Mouse (Mus musculus) hindbrain, postnatal 0 days (tissue): ENCODE measurements at regions not wholly inside any gene's neighbourhood (a gene's known extent, or its start where the extent isn't known, plus 50 kb on each side); places are given as distances from the start of the nearest gene placed in this dataset.

ENCODE experiments used
- ATAC-seq: fragments of 200-750 bp; cut with Nextera tagmentation; 2 replicates; pipeline ENCODE4 v1.8.0; 2017; ENCODE audit warnings: mild to moderate bottlenecking, moderate TSS enrichment, moderate library complexity
- DNase-seq: peaks from one replicate; pipeline ENCODE4 v3.0.0-alpha.2; 2015; ENCODE audit warnings: low spot score
- H3K27ac ChIP-seq: fragments of 300-500 bp; sonication (generic); 2 replicates; pipeline ENCODE4 v1.5.1; 2014; ENCODE audit warnings: mild to moderate bottlenecking
- H3K27me3 ChIP-seq: fragments of 300-500 bp; sonication (generic); 2 replicates; pipeline ENCODE4 v1.6.1; 2014; ENCODE audit warnings: low read length, mixed read lengths; ENCODE audit not compliant: insufficient read depth
- H3K36me3 ChIP-seq: fragments of 300-500 bp; sonication (generic); 2 replicates; pipeline ENCODE4 v1.6.1; 2014; ENCODE audit warnings: low read length, mixed read lengths; ENCODE audit not compliant: insufficient read depth
- H3K4me1 ChIP-seq: fragments of 300-500 bp; sonication (generic); 2 replicates; pipeline ENCODE4 v1.6.1; 2014; ENCODE audit warnings: antibody characterized with exemption, low read length, mixed read lengths; ENCODE audit not compliant: insufficient read depth
- H3K4me2 ChIP-seq: fragments of 300-500 bp; sonication (generic); 2 replicates; pipeline ENCODE4 v1.6.1; 2014; ENCODE audit warnings: low read depth, mild to moderate bottlenecking, low read length, moderate library complexity, mixed read lengths
- H3K4me3 ChIP-seq: fragments of 300-500 bp; sonication (generic); 2 replicates; pipeline ENCODE4 v1.5.1; 2014; ENCODE audit warnings: low read length
- H3K9ac ChIP-seq: fragments of 300-500 bp; sonication (generic); replicated peaks from 2 replicates; pipeline ENCODE4 v1.6.1; 2014; ENCODE audit warnings: mild to moderate bottlenecking, low read length, moderate library complexity, mixed read lengths
- H3K9me3 ChIP-seq: fragments of 300-500 bp; sonication (generic); 2 replicates; pipeline ENCODE4 v1.6.1; 2016; ENCODE audit warnings: low read length, mixed read lengths
- CTCF ChIP-seq: IDR thresholded peaks from 2 replicates; pipeline ENCODE4 v1.5.1; 2016; ENCODE audit warnings: antibody characterized with exemption, control low read depth, low read depth
- WGBS: fragments of 180-500 bp; shearing (Covaris S2); extraction: QIAGEN DNeasy Blood & Tissue Kit; methylation state at CpG from one replicate; pipeline ENCODE4 v1.1.7; 2014; 5-methylcytosine and 5-hydroxymethylcytosine counted together

GRCm38 (mm10) chr6:143368646-143369045, 201.6 kb downstream of the Etnk1 start:
- no peaks in the 10 kb centered on the region for H3K9me3 ChIP-seq
- ATAC-seq (no peak), DNase-seq (no peak)
- H3K27ac ChIP-seq = no peak overlapping the region
- H3K9ac ChIP-seq = no peak overlapping the region
- no peak overlapping the region for H3K4me2 ChIP-seq
- no peaks in the 10 kb centered on the region for H3K27me3 ChIP-seq
- no peaks in the 10 kb centered on the region for H3K4me1 ChIP-seq
- no peaks in the 10 kb centered on the region for H3K36me3 ChIP-seq
- no peak overlapping the region for H3K4me3 ChIP-seq
- no peak for TF ChIP-seq CTCF
- 57% methylated on average over 8 of the region's 8 CpGs for whole genome bisulfite sequencing

- DNase-seq (peak; percentile 38), ATAC-seq (no peak)
- Histone ChIP-seq H3K27me3 (no peaks in the 10 kb centered on the region), H3K4me2 (no peak overlapping the region), H3K4me3 (no peak overlapping the region), H3K27ac (no peak overlapping the region), H3K9me3 (no peaks in the 10 kb centered on the region), H3K9ac (no peak overlapping the region), H3K4me1 (no peaks in the 10 kb centered on the region), H3K36me3 (no peaks in the 10 kb centered on the region)
- TF ChIP-seq CTCF = no peak
- 24% methylated on average over 5 of the region's 5 CpGs for WGBS
Observed at GRCm38 (mm10) chr6:143372487-143372886, 205.5 kb downstream of the Etnk1 start.

- Histone ChIP-seq H3K36me3 (no peaks in the 10 kb centered on the region), H3K9me3 (no peaks in the 10 kb centered on the region), H3K27me3 (no peaks in the 10 kb centered on the region), H3K9ac (no peak overlapping the region), H3K27ac (no peak overlapping the region), H3K4me3 (no peak overlapping the region), H3K4me2 (no peak overlapping the region), H3K4me1 (no peaks in the 10 kb centered on the region)
- DNase-seq (peak; percentile 78), ATAC-seq (peak; percentile 29; the same call in 1 of the 2 replicates)
- 65% methylated on average over 15 of the region's 15 CpGs for WGBS
- TF ChIP-seq CTCF = peak; percentile 87
Observed at GRCm38 (mm10) chr6:143373686-143374273, 206.8 kb downstream of the Etnk1 start.

GRCm38 (mm10) chr6:143375951-143376713, 209.1 kb downstream of the Etnk1 start:
- Histone ChIP-seq H3K9ac (no peak overlapping the region), H3K27me3 (no peaks in the 10 kb centered on the region), H3K4me3 (no peak overlapping the region), H3K36me3 (no peaks in the 10 kb centered on the region), H3K4me1 (no peaks in the 10 kb centered on the region), H3K9me3 (no peaks in the 10 kb centered on the region), H3K4me2 (no peak overlapping the region), H3K27ac (no peak overlapping the region)
- DNase-seq (no peak), ATAC-seq (no peak)
- TF ChIP-seq CTCF = no peak
- WGBS = 65% methylated on average over 21 of the region's 21 CpGs

- no peak overlapping the region for H3K9ac ChIP-seq
- H3K4me2 ChIP-seq = no peak overlapping the region
- H3K36me3 ChIP-seq = no peaks in the 10 kb centered on the region
- no peaks in the 10 kb centered on the region for H3K4me1 ChIP-seq
- ATAC-seq = no peak
- H3K27ac ChIP-seq = no peak overlapping the region
- no peak for TF ChIP-seq CTCF
- H3K27me3 ChIP-seq = no peaks in the 10 kb centered on the region
- no peak for DNase-seq
- no peaks in the 10 kb centered on the region for H3K9me3 ChIP-seq
- no peak overlapping the region for H3K4me3 ChIP-seq
- WGBS = 93% methylated on average over 14 of the region's 14 CpGs
Observed at GRCm38 (mm10) chr6:143377121-143377520, 210.1 kb downstream of the Etnk1 start.

- Histone ChIP-seq H3K9me3 (no peaks in the 10 kb centered on the region), H3K4me1 (no peaks in the 10 kb centered on the region), H3K4me3 (no peak overlapping the region), H3K27me3 (no peaks in the 10 kb centered on the region), H3K9ac (no peak overlapping the region), H3K27ac (no peak overlapping the region), H3K36me3 (no peaks in the 10 kb centered on the region), H3K4me2 (no peak overlapping the region)
- ATAC-seq (no peak), DNase-seq (no peak)
- TF ChIP-seq CTCF = no peak
- 95% methylated on average over 9 of the region's 9 CpGs for WGBS
Observed at GRCm38 (mm10) chr6:143378126-143378525, 211.1 kb downstream of the Etnk1 start.

GRCm38 (mm10) chr6:143380490-143380889, 213.5 kb downstream of the Etnk1 start:
- Histone ChIP-seq H3K9me3 (no peaks in the 10 kb centered on the region), H3K9ac (no peak overlapping the region), H3K36me3 (no peaks in the 10 kb centered on the region), H3K4me3 (no peak overlapping the region), H3K27me3 (no peaks in the 10 kb centered on the region), H3K4me1 (no peaks in the 10 kb centered on the region), H3K4me2 (no peak overlapping the region), H3K27ac (no peak overlapping the region)
- 96% methylated on average over 3 of the region's 3 CpGs for WGBS
- TF ChIP-seq CTCF = no peak
- DNase-seq (no peak), ATAC-seq (no peak)
